Mouse (Mus musculus) embryonic facial prominence, embryonic 12.5 days (tissue): Measurements from ENCODE around the gene E2f4. TPM values are rescaled to one million over a fixed set of nuclear protein-coding genes. Genes with fewer than 3 reads are reported as not detected.
A peak's percentile ranks its signal among the peaks of the same experiment; 100 is the strongest.

Source experiments
- ATAC-seq: fragments of 200-750 bp; cut with Nextera tagmentation; 2 replicates; pipeline ENCODE4 v1.8.0; 2017; ENCODE audit not compliant: insufficient number of reproducible peaks, insufficient read depth, low FRiP score, low TSS enrichment
- H3K27ac ChIP-seq: fragments of 300-500 bp; sonication (generic); 2 replicates; pipeline ENCODE4 v1.5.1; 2016; ENCODE audit warnings: mild to moderate bottlenecking
- H3K27me3 ChIP-seq: fragments of 300-500 bp; sonication (generic); 2 replicates; pipeline ENCODE4 v1.6.1; 2016; ENCODE audit warnings: mild to moderate bottlenecking, moderate library complexity
- H3K36me3 ChIP-seq: fragments of 300-500 bp; sonication (generic); 2 replicates; pipeline ENCODE4 v1.6.1; 2016; ENCODE audit warnings: mild to moderate bottlenecking
- H3K4me1 ChIP-seq: fragments of 300-500 bp; sonication (generic); 2 replicates; pipeline ENCODE4 v1.6.1; 2016
- H3K4me2 ChIP-seq: fragments of 300-500 bp; sonication (generic); replicated peaks from 2 replicates; pipeline ENCODE4 v1.6.1; 2016; ENCODE audit warnings: mild to moderate bottlenecking, moderate library complexity
- H3K4me3 ChIP-seq: fragments of 300-500 bp; sonication (generic); 2 replicates; pipeline ENCODE4 v1.5.1; 2016; ENCODE audit warnings: mild to moderate bottlenecking
- H3K9ac ChIP-seq: fragments of 300-500 bp; sonication (generic); 2 replicates; pipeline ENCODE4 v1.6.1; 2016; ENCODE audit warnings: mild to moderate bottlenecking, moderate library complexity
- H3K9me3 ChIP-seq: fragments of 300-500 bp; sonication (generic); 2 replicates; pipeline ENCODE4 v1.6.1; 2016; ENCODE audit warnings: mild to moderate bottlenecking, moderate library complexity
- WGBS: fragments of 180-500 bp; shearing (Covaris S2); methylation state at CpG from one replicate; pipeline ENCODE4 v1.1.7; 2016; 5-methylcytosine and 5-hydroxymethylcytosine counted together
- polyA plus RNA-seq: library from polyadenylated mRNA; unstranded; fragments of >200 nt; fragmentation: Nextera tagmentation; extraction: Ambion mirVana; gene quantifications from 2 replicates; pipeline ENCODE4 v1.2.1, GENCODE M21; 2016

The E2f4 gene
- polyA plus RNA-seq, 1 experiment from 2014 or later = 81.1 TPM

DNA sequence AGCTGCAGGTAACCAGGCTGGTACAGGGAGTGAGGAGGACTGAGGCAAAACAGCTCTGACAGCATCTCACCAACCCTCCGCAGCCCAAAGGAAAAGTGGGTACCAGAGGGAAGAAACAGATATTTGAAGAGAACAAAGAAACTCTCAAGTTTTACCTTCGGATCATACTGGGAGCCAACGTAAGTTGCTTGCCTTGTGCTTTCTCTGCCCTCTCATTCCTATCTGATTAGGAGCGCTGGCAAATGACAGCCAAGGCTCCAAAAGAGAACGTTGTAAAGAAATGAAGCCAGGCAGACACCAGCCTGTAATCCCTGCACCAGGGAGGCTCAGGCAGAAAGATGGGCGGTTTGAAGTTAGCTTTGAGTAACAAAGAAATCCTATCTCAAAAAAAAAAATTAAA lies 29.5 kb downstream of the E2f4 start:
- ATAC-seq = no peak
- H3K4me1 ChIP-seq = peaks cover 13% of the 10 kb centered on the region
- H3K36me3 ChIP-seq = peaks cover 51% of the 10 kb centered on the region
- H3K27me3 ChIP-seq = no peaks in the 10 kb centered on the region
- peak overlapping the region; percentile 82; the same call in 1 of the 2 replicates for H3K27ac ChIP-seq
- peak overlapping the region; percentile 80 for H3K4me3 ChIP-seq
- peak overlapping the region; percentile 84 for H3K4me2 ChIP-seq
- peak overlapping the region; percentile 87 for H3K9ac ChIP-seq
- WGBS = 46% methylated on average over 6 of the region's 6 CpGs
- no peaks in the 10 kb centered on the region for H3K9me3 ChIP-seq

DNA sequence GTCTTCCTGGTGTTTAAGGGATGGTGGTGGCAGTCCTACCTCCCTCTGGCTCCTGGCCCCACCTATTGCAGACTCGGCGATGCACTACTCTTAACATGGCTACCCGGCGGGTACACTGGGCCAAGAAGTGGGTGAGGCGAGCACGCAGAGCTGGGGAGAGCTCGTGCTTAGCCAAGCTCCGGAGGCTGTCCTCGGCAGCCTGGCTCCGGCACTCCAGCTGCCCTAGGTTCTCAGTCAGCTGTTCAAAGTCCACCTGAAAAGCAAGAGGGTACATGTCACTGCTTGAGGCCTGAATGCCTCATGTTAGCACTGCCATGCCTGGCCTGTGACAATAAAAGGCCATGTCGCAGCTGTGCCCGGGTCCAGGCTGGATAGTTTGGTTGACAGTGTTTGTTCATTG lies 32.9 kb downstream of the E2f4 start:
- Histone ChIP-seq H3K27me3 (no peaks in the 10 kb centered on the region), H3K36me3 (peaks cover 66% of the 10 kb centered on the region), H3K4me3 (no peak overlapping the region), H3K9ac (no peak overlapping the region), H3K27ac (no peak overlapping the region), H3K9me3 (no peaks in the 10 kb centered on the region), H3K4me2 (no peak overlapping the region), H3K4me1 (peaks cover 8% of the 10 kb centered on the region)
- WGBS = 95% methylated on average over 12 of the region's 12 CpGs
- ATAC-seq = no peak

DNA sequence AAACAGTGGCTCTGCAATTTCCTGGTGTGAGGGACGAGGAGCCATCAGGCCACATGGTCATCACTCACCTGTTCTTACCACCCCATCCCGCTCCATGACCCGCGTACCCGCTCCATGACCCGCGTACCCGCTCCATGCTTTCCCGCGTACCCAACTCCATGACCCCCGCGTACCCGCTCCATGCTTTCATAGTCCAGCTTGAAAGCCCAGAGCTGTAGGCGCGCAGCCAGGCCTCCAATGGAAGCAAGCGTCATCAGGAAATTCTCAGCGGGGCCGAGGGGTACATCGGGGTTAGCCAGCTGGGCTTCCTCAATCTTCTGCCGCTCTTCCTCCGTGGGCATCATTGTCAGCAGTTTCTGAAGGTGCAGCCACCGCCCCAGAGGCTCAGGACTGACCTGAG lies 34.0 kb downstream of the E2f4 start:
- no peaks in the 10 kb centered on the region for H3K9me3 ChIP-seq
- H3K4me3 ChIP-seq = no peak overlapping the region
- H3K4me1 ChIP-seq = peaks cover 5% of the 10 kb centered on the region
- WGBS = 96% methylated on average over 22 of the region's 22 CpGs
- ATAC-seq = no peak
- H3K36me3 ChIP-seq = peaks cover 77% of the 10 kb centered on the region
- H3K4me2 ChIP-seq = no peak overlapping the region
- H3K27me3 ChIP-seq = no peaks in the 10 kb centered on the region
- H3K27ac ChIP-seq = no peak overlapping the region
- no peak overlapping the region for H3K9ac ChIP-seq

DNA sequence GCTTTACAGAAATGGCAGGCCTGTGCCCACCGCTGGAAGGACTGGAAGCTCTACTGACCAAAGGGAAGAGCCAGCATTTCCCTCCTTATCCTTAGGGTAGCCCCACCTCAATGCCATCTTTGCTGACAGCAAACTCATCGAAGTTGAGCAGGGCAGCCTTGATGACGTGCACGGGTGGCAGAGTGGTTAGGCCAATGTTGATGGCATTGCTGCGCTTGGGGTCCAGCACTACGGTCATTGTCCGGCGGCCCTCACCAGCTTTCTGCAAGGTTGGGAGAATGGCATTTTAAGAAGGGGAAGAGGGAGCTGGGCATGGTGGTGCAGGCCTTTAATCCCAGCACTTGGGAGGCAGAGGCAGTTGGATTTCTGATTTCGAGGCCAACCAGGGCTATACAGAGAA lies 34.5 kb downstream of the E2f4 start:
- Histone ChIP-seq H3K4me2 (no peak overlapping the region), H3K9me3 (no peaks in the 10 kb centered on the region), H3K36me3 (peaks cover 82% of the 10 kb centered on the region), H3K27me3 (no peaks in the 10 kb centered on the region), H3K9ac (no peak overlapping the region), H3K4me1 (peaks cover 5% of the 10 kb centered on the region), H3K27ac (no peak overlapping the region), H3K4me3 (no peak overlapping the region)
- 92% methylated on average over 9 of the region's 9 CpGs for WGBS
- no peak for ATAC-seq

DNA sequence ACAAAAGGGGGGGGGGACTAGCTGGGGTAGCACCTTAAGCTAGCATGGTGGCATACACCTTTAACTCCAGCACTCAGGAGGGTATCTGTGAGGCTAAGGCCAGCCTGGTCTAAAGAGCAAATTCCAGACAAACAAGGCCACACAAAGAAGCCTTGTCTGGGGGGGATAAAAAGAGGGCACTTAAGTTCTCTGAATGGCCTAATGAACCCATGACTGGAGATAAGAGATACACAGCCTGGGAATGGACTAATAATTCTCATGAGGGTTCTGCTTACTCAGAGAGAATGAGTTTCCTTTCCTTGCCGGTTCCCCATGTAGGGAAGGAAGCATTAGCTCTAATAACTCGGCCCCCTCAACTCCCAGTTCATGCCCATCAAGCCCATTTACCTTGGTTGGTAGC lies 35.1 kb downstream of the E2f4 start:
- 64% methylated on average over 2 of the region's 2 CpGs for WGBS
- Histone ChIP-seq H3K4me2 (no peak overlapping the region), H3K36me3 (peaks cover 88% of the 10 kb centered on the region), H3K27ac (no peak overlapping the region), H3K4me3 (no peak overlapping the region), H3K9ac (no peak overlapping the region), H3K4me1 (peaks cover under 1% of the 10 kb centered on the region; the same call in 1 of the 2 replicates), H3K27me3 (no peaks in the 10 kb centered on the region), H3K9me3 (no peaks in the 10 kb centered on the region)
- no peak for ATAC-seq

DNA sequence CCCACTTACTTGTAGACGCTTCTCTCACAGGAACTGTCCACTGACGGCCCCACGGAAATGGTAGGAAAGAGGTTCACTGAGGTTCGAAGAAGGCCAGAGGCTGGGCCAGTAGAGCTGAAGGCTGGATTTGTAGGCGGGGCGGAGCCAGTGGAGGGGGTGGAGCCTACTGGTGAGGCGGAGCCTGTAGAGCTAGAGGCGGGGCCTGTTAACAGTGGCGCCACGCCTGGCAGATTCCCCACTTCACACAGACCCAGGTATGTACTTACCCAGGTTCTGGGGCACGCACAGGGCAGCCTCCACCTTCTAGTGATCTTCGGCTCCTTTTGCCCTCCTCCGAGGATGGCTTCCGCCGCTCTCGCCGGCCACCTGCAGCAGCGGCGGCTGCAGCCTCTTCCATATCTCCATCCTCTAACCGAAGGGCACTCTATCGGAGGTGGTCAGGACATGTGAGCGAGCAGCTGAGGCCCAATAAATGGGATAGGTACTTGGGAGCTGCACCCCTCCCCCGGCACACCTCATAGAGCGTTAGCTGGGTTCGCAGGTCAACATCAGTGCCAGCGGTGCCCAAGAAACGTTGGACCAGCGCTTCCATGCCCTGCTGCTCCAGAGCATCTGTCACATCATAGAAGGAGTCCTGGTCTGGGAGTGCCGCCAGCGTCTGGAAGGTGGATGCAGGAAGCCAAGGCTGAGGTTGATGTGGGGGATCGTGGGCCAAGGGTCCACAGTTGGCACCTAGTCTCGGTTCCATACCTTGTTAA lies 39.1 kb downstream of the E2f4 start:
- Histone ChIP-seq H3K4me1 (no peaks in the 10 kb centered on the region), H3K27ac (no peak overlapping the region), H3K4me2 (no peak overlapping the region), H3K4me3 (no peak overlapping the region), H3K9ac (no peak overlapping the region), H3K27me3 (no peaks in the 10 kb centered on the region), H3K9me3 (no peaks in the 10 kb centered on the region), H3K36me3 (peaks cover 52% of the 10 kb centered on the region)
- ATAC-seq = no peak
- WGBS = 61% methylated on average over 32 of the region's 32 CpGs

DNA sequence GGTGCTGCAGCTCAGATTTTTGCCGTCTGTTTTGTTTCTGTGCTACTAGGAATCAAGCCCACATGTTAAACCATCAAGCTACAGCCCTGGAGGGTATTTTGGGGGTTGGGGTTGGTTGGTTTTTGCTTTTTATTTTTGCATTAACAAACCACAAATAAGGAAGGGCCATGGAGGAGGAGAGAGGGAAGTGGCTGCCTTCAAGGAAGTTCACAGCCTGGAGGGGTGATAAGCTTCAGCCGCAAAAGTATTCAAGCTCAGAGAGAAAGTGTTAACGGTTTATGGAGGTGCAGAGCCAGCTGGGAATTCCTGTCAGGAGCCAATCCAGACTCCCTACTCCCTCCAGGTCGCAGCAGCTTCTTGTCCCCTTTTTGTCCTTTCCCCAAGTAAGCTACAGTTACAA lies 41.5 kb downstream of the E2f4 start:
- no peaks in the 10 kb centered on the region for H3K9me3 ChIP-seq
- no peak for ATAC-seq
- H3K36me3 ChIP-seq = peaks cover 33% of the 10 kb centered on the region
- no peak overlapping the region for H3K9ac ChIP-seq
- 46% methylated on average over 4 of the region's 4 CpGs for WGBS
- no peak overlapping the region for H3K4me2 ChIP-seq
- no peaks in the 10 kb centered on the region for H3K27me3 ChIP-seq
- no peak overlapping the region for H3K4me3 ChIP-seq
- H3K27ac ChIP-seq = peak overlapping the region; percentile 19
- no peaks in the 10 kb centered on the region for H3K4me1 ChIP-seq

DNA sequence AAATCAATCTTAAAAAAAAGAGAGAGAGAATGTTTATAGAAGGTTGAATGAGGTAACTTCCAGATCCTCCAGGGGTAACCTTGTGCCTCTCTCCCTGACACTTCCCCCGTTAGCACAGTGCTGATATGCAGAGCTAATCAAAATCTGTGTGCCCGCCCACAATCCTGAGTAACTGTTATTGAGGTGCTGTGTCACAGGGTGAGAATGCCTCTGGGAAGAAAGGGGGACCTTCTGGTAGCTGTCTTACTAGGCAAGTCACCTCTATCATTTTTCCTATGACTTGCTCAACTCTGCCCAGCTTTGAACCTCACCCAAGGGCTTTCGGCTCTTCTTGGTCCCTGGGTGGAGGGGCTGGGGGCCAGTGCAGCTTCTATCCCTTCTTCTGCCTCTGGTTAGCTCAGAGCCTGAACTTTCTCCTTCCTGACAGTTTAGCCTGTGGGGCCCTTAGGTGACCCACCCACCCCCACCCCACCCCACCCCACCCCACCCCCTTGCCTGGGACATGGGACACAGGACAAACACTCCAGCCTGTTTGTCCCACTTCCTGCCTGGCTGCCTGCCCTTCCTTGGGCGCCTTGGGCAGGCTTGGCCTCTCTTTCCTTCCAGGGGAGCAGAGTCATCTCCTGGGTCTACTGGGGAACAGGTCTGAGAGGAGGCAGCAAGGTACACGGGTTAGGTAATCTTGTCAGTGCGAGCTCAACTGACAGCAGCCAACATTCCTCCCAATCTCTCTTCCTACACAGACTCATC lies 42.6 kb downstream of the E2f4 start:
- no peaks in the 10 kb centered on the region for H3K9me3 ChIP-seq
- 80% methylated on average over 6 of the region's 6 CpGs for WGBS
- ATAC-seq = no peak

DNA sequence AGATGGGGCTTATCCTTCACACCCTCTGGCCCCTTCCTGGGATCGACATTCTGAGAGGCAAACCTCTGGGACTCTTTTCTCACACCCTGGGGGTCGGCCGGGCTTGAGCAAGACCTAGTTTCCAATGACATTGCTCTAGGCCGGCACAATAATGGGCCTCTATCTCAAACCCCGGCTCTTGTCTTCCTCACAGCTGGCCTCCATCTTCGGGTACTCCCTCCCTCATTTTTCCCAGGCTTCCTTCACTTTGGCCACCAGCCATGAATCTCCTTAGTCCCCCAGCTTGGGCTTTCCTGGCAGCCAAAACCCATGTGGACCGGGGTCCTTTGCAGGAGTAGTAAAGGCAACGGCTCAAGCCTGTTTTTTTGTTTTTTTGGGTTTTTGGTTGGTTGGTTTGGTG lies 43.9 kb downstream of the E2f4 start:
- ATAC-seq = no peak
- Histone ChIP-seq H3K4me3 (no peak overlapping the region), H3K4me1 (peaks cover 16% of the 10 kb centered on the region), H3K9me3 (no peaks in the 10 kb centered on the region), H3K4me2 (no peak overlapping the region), H3K9ac (no peak overlapping the region), H3K27me3 (no peaks in the 10 kb centered on the region), H3K27ac (no peak overlapping the region), H3K36me3 (peaks cover 13% of the 10 kb centered on the region)
- 35% methylated on average over 8 of the region's 8 CpGs for WGBS

More for the DNA sequence above, 42.6 kb downstream of the E2f4 start:
- Histone ChIP-seq H3K27me3 (no peaks in the 10 kb centered on the region), H3K36me3 (peaks cover 25% of the 10 kb centered on the region), H3K4me3 (no peak overlapping the region), H3K9ac (no peak overlapping the region), H3K4me1 (0 out of 2 replicates have a peak, but pooled peaks cover 3% of the 10 kb centered on the region), H3K27ac (no peak overlapping the region), H3K4me2 (no peak overlapping the region)

DNA sequence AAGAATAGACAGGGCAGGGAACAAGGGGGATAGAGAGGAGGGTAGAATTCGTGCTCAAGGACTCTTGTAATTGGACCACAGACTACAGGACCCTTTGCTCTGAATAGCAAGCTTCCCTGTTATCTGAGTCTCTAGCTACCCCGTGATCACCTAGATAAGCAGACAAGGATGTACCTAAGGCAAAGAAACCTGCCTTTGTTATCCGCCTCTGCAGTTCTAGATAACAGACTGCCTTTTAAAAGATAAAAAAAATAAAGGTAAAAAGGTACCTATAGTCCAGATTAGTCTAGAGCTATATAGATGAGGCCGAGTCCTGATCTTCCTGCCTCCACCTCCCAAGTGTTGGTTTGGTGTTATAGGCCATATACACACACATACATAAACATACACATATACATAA lies 45.3 kb downstream of the E2f4 start:
- Histone ChIP-seq H3K4me3 (no peak overlapping the region), H3K4me2 (no peak overlapping the region), H3K27ac (no peak overlapping the region), H3K36me3 (no peaks in the 10 kb centered on the region), H3K9ac (no peak overlapping the region), H3K27me3 (no peaks in the 10 kb centered on the region), H3K9me3 (no peaks in the 10 kb centered on the region), H3K4me1 (peaks cover 22% of the 10 kb centered on the region)
- no peak for ATAC-seq
- WGBS = 79% methylated on average over 4 of the region's 4 CpGs

DNA sequence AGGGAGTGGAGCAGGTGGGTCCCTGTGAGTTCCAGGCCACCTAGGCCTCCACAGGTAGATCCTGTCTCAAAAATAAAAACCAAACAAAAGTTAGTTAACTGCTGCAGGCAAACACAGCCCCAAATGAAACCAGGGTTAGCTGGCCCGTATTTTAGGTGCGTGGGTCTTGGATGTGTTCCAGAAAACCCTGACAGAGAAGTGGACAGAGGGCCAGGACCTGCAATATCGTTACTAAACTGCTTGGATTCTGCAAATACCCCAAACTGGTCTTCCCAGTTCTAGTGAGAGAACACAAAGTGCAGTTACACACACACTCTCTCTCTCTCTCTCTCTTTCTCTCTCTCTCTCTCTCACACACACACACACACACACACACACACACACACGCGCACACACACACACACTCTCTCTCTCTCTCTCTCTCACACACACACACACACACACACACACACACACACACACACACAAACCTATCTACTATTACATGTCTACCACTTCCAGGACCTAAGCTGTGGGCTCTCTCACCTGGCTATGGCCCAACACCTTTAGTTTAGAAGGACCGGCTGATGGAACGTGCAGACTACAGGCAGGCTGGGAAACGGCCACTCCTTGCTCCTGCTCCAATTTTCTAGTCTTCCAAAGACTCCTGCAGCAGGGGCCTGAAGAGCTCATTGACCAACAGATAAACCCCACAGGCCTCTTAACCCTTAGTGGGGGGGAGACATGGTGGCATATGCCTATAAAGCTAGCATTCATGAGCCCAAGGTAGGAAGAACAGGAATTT lies 46.5 kb downstream of the E2f4 start:
- Histone ChIP-seq H3K4me3 (no peak overlapping the region), H3K9me3 (no peaks in the 10 kb centered on the region), H3K4me1 (peaks cover 22% of the 10 kb centered on the region), H3K36me3 (no peaks in the 10 kb centered on the region), H3K4me2 (no peak overlapping the region), H3K9ac (no peak overlapping the region), H3K27me3 (no peaks in the 10 kb centered on the region), H3K27ac (no peak overlapping the region)
- no peak for ATAC-seq
- 79% methylated on average over 6 of the region's 8 CpGs for WGBS
